Mouse (Mus musculus): ENCODE measurements around the gene Utp4. TPM values are rescaled to one million over a fixed set of nuclear protein-coding genes. Genes with fewer than 3 reads are reported as not detected.

Gene Utp4
- total and polyA plus RNA-seq, 3 experiments, result 123 to 218 (median 174) TPM

DNA sequence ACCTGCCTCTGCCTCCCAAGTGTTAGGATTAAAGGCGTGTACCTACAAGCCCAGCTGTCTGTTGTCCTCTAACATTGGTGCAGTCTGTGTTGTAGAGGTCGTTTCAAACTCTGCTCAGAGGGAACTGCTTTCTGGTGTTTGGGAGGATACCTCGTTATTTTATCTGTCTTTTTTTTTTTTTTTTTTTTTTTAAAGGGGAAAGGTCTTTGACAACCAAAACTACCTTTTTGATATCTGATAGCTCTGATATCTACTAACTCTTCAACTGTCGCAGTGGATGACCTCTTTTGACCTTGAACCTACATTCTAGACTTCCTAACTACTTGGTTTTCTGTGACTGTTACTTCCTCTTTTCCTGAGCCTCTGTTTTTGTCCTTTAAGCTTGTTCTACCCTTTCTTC lies 71.1 kb downstream of the Utp4 start:
- no peaks in the 10 kb centered on the region for H3K9me3 ChIP-seq (replicated peaks; ENCODE audit: insufficient read depth, low read length)
- H3K79me2 ChIP-seq (ENCODE audit: control insufficient read depth, insufficient read depth, low read length, poor library complexity), result no peaks in the 10 kb centered on the region
- peak overlapping the region; percentile 1 to 10; a peak in 1 of 4 replicates for H3K4me3 ChIP-seq (ENCODE audit: control insufficient read depth in 1 of 2, insufficient read depth in 1 of 2, low read depth in 2 of 2, low read length in 2 of 2)
- H3K27ac ChIP-seq (ENCODE audit: control insufficient read depth, low read depth, low read length), result peak overlapping the region; percentile 80
- peak; percentile 76 for DNase-seq (ENCODE audit: low read depth, low spot score)
- no peaks in the 10 kb centered on the region for H3K27me3 ChIP-seq (ENCODE audit: control insufficient read depth in 1 of 2, insufficient read depth in 2 of 2, low read length in 2 of 2)
- H3K4me1 ChIP-seq (ENCODE audit: control insufficient read depth in 1 of 2, insufficient read depth in 2 of 2, low read length in 2 of 2), result peaks cover 9 to 17% of the 10 kb centered on the region in 2 experiments
- peaks cover 0 to 18% of the 10 kb centered on the region in 2 experiments; a peak in 2 of 4 replicates for H3K36me3 ChIP-seq (ENCODE audit: control insufficient read depth in 1 of 2, insufficient read depth in 2 of 2, low read length in 2 of 2)
- H3K9ac ChIP-seq (ENCODE audit: control insufficient read depth, low read depth, low read length, poor library complexity, severe bottlenecking), result peak overlapping the region; percentile 30
- TF ChIP-seq TCF12 (IDR thresholded peaks at IDR 0.05; ENCODE audit: low read depth, low read length), result peak; percentile 50; the same call in 1 of the 2 replicates
- TF ChIP-seq POLR2A (IDR thresholded peaks at IDR 0.05; ENCODE audit: control insufficient read depth in 1 of 2, insufficient read depth in 1 of 2, low read depth in 1 of 2, low read length in 2 of 2, poor library complexity in 1 of 2), result no peak
- no peak for TF ChIP-seq E2F4 (IDR thresholded peaks at IDR 0.05; ENCODE audit: borderline replicate concordance, low read depth, low read length)
- peak; percentile 83 to 86 for TF ChIP-seq EP300 (IDR thresholded peaks at IDR 0.05; ENCODE audit: low read depth in 1 of 2, low read length in 2 of 2)
- no peak for TF ChIP-seq NRF1 (IDR thresholded peaks at IDR 0.05; ENCODE audit: insufficient read depth, low read depth, low read length, poor library complexity, severe bottlenecking)
- no peak; the same call in 1 of the 2 replicates for TF ChIP-seq MYC (IDR thresholded peaks at IDR 0.05; ENCODE audit: low read depth, low read length)
- no peak for TF ChIP-seq MEF2A (IDR thresholded peaks at IDR 0.05; ENCODE audit: extremely low read depth, insufficient replicate concordance, low read depth, low read length, poor library complexity, severe bottlenecking)
- peak; percentile 63 for TF ChIP-seq SIN3A (IDR thresholded peaks at IDR 0.05; ENCODE audit: low read length)
- peak; percentile 97 for TF ChIP-seq ZNF384 (IDR thresholded peaks at IDR 0.05; ENCODE audit: low read depth, low read length)
- TF ChIP-seq CTCF (IDR thresholded peaks at IDR 0.05 in 2 of 3, conservative IDR thresholded peaks at IDR 0.05 in 1 of 3; ENCODE audit: control insufficient read depth in 1 of 3, insufficient read depth in 1 of 3, low read depth in 2 of 3, low read length in 3 of 3, poor library complexity in 1 of 3, severe bottlenecking in 1 of 3), result no peak
- no peak for TF ChIP-seq ELF1 (IDR thresholded peaks at IDR 0.05; ENCODE audit: low read depth, low read length)
- TF ChIP-seq RCOR1 (IDR thresholded peaks at IDR 0.05; ENCODE audit: low read depth, low read length), result peak; percentile 30; the same call in 1 of the 2 replicates
- TF ChIP-seq MYB (IDR thresholded peaks at IDR 0.05; ENCODE audit: low read depth, low read length), result peak; percentile 81
- no peak for TF ChIP-seq MAZ (IDR thresholded peaks at IDR 0.05; ENCODE audit: low read depth, low read length)
- TF ChIP-seq GABPA (IDR thresholded peaks at IDR 0.05; ENCODE audit: low read depth, low read length), result no peak
- TF ChIP-seq HCFC1 (IDR thresholded peaks at IDR 0.05; ENCODE audit: low read depth, low read length), result 0 out of 2 replicates have a peak, but pooled peaks have one; percentile 44
- 0 out of 2 replicates have a peak, but pooled peaks have one; percentile 14 for TF ChIP-seq MAX (IDR thresholded peaks at IDR 0.05; ENCODE audit: low read length)
- peak; percentile 75 for TF ChIP-seq GATA1 (IDR thresholded peaks at IDR 0.05; ENCODE audit: low read depth, low read length)
- TF ChIP-seq ETS1 (IDR thresholded peaks at IDR 0.05; ENCODE audit: low read depth, low read length), result peak; percentile 67; the same call in 1 of the 2 replicates

GRCm38 (mm10) chr8:106969964-106970363 lies 76.5 kb downstream of the Utp4 start:
- Histone ChIP-seq H3K36me3 (ENCODE audit: control insufficient read depth in 1 of 2, insufficient read depth in 2 of 2, low read length in 2 of 2) (peaks cover 0 to 33% of the 10 kb centered on the region in 2 experiments; a peak in 2 of 4 replicates), H3K9me3 (replicated peaks; ENCODE audit: insufficient read depth, low read length) (no peaks in the 10 kb centered on the region), H3K79me2 (ENCODE audit: control insufficient read depth, insufficient read depth, low read length, poor library complexity) (no peaks in the 10 kb centered on the region), H3K9ac (ENCODE audit: control insufficient read depth, low read depth, low read length, poor library complexity, severe bottlenecking) (no peak overlapping the region), H3K4me3 (ENCODE audit: control insufficient read depth in 1 of 2, insufficient read depth in 1 of 2, low read depth in 2 of 2, low read length in 2 of 2) (no peak overlapping the region), H3K27me3 (ENCODE audit: control insufficient read depth in 1 of 2, insufficient read depth in 2 of 2, low read length in 2 of 2) (no peaks in the 10 kb centered on the region), H3K27ac (ENCODE audit: control insufficient read depth, low read depth, low read length) (no peak overlapping the region), H3K4me1 (ENCODE audit: control insufficient read depth in 1 of 2, insufficient read depth in 2 of 2, low read length in 2 of 2) (peaks cover 22 to 30% of the 10 kb centered on the region in 2 experiments)
- DNase-seq (ENCODE audit: low read depth, low spot score), result no peak
- no peak for TF ChIP-seq NRF1 (IDR thresholded peaks at IDR 0.05; ENCODE audit: insufficient read depth, low read depth, low read length, poor library complexity, severe bottlenecking)
- TF ChIP-seq POLR2AphosphoS5 (IDR thresholded peaks at IDR 0.05; ENCODE audit: borderline replicate concordance, low read depth, low read length), result no peak
- no peak for TF ChIP-seq CHD2 (IDR thresholded peaks at IDR 0.05; ENCODE audit: low read length)
- TF ChIP-seq USF2 (IDR thresholded peaks at IDR 0.05; ENCODE audit: borderline replicate concordance in 1 of 2, insufficient read depth in 1 of 2, low read depth in 1 of 2, low read length in 2 of 2), result no peak
- TF ChIP-seq E2F4 (IDR thresholded peaks at IDR 0.05; ENCODE audit: borderline replicate concordance, low read depth, low read length), result no peak
- TF ChIP-seq SIN3A (IDR thresholded peaks at IDR 0.05; ENCODE audit: low read length), result no peak
- no peak for TF ChIP-seq MAFK (IDR thresholded peaks at IDR 0.05; ENCODE audit: borderline replicate concordance, low read depth, low read length)
- no peak for TF ChIP-seq MXI1 (IDR thresholded peaks at IDR 0.05; ENCODE audit: low read depth, low read length)
- TF ChIP-seq TCF12 (IDR thresholded peaks at IDR 0.05; ENCODE audit: low read depth, low read length), result no peak
- TF ChIP-seq GABPA (IDR thresholded peaks at IDR 0.05; ENCODE audit: low read depth, low read length), result no peak
